ENCODE assay signal across 8 mouse cellular contexts in the genomic region with DNA sequence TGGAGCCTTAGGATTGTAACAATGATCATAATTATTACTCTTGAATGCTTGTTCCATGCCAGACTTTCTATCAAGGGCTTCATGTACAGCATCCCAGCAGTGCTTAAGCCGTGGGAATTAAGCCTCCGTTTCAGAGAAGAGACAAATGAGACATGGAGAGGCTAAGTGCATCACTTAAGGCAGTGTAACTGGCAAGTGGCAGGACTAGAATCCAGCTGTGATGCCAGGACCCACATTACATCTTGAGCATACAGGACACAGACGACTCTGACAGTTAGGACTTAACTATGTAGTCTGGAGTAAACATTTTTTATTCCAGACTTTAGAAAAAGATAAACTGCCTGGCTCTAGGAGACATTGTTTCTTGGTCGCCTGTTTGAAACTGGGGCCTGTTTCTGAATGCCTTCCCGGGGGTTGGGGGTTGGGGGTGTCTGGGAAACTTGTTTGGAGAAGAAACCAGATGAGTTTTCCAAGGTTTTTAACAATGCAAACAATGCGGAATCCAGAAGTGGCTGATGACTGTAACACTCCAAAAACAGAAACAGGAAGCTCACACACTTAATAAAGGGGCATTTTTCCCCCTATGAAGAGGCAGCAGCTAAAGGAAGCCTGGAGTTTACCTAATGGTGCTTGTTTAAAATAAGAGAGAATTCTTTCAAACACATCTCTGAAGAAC. TPM values are rescaled to one million over a fixed set of nuclear protein-coding genes. Genes with fewer than 3 reads are reported as not detected.
DNase-seq lines count a peak whose midpoint lies in the region; ATAC-seq and TF ChIP-seq lines count a peak whose summit lies in the region.

No protein-coding gene starts in this region.

- H3K9me3 ChIP-seq in kidney, postnatal 0 days (replicated peaks; ENCODE audit: low read length) = no peaks in the 10 kb centered on the region
- H3K9me3 ChIP-seq in embryonic facial prominence, embryonic 14.5 days (ENCODE audit: control insufficient read depth, low read length) = no peaks in the 10 kb centered on the region
- H3K9me3 ChIP-seq in heart, postnatal 0 days (replicated peaks; ENCODE audit: control insufficient read depth, low read length) = no peaks in the 10 kb centered on the region

- 52% methylated on average over 6 of the region's 6 CpGs for WGBS in kidney, postnatal 0 days
- WGBS in embryonic facial prominence, embryonic 14.5 days = 38% methylated on average over 6 of the region's 6 CpGs
- 18% methylated on average over 6 of the region's 6 CpGs for whole genome bisulfite sequencing in heart, postnatal 0 days

- TF ChIP-seq EP300 in heart, postnatal 0 days (IDR thresholded peaks at IDR 0.05; ENCODE audit: low read depth) = no peak

- H3K27me3 ChIP-seq in kidney, postnatal 0 days (ENCODE audit: insufficient read depth, low read length) = no peaks in the 10 kb centered on the region
- no peaks in the 10 kb centered on the region for H3K27me3 ChIP-seq in embryonic facial prominence, embryonic 14.5 days (replicated peaks; ENCODE audit: control insufficient read depth, insufficient read depth, low read length)
- no peaks in the 10 kb centered on the region for H3K27me3 ChIP-seq in heart, postnatal 0 days (ENCODE audit: control insufficient read depth, insufficient read depth, low read length)

- no peak for DNase-seq in kidney, postnatal 0 days (ENCODE audit: low spot score)
- DNase-seq in kidney, postnatal 36 days = no peak
- DNase-seq in embryonic facial prominence, embryonic 14.5 days (ENCODE audit: low spot score) = no peak
- no peak for DNase-seq in heart, postnatal 0 days (ENCODE audit: low spot score)
- peak; percentile 34 for DNase-seq in lung, postnatal 36 days
- DNase-seq in layer of hippocampus, adult 9-11 months = no peak
- no peak for DNase-seq in adrenal gland, postnatal 36 days

- H3K9ac ChIP-seq in kidney, postnatal 0 days (ENCODE audit: low read depth, low read length) = no peak overlapping the region
- H3K9ac ChIP-seq in embryonic facial prominence, embryonic 14.5 days (ENCODE audit: low read depth, low read length) = no peak overlapping the region
- no peak overlapping the region for H3K9ac ChIP-seq in heart, postnatal 0 days (replicated peaks; ENCODE audit: low read depth, low read length)

- ATAC-seq in kidney, postnatal 0 days (replicated peaks; ENCODE audit: low FRiP score, low read depth) = no peak
- no peak for ATAC-seq in embryonic facial prominence, embryonic 14.5 days (ENCODE audit: low read depth)
- ATAC-seq in heart, postnatal 0 days (ENCODE audit: insufficient read depth, low read depth) = no peak
- no peak for ATAC-seq in granulocyte monocyte progenitor cell, adult 5-6 weeks (replicated peaks; ENCODE audit: poor library complexity, severe bottlenecking)

- H3K4me1 ChIP-seq in kidney, postnatal 0 days (replicated peaks; ENCODE audit: insufficient read depth, low read length) = no peaks in the 10 kb centered on the region
- peaks cover 20% of the 10 kb centered on the region for H3K4me1 ChIP-seq in embryonic facial prominence, embryonic 14.5 days (ENCODE audit: control insufficient read depth, insufficient read depth, low read length)
- H3K4me1 ChIP-seq in heart, postnatal 0 days (ENCODE audit: control insufficient read depth, insufficient read depth) = peaks cover 19% of the 10 kb centered on the region

- H3K36me3 ChIP-seq in kidney, postnatal 0 days (ENCODE audit: insufficient read depth, low read length) = no peaks in the 10 kb centered on the region
- H3K36me3 ChIP-seq in embryonic facial prominence, embryonic 14.5 days (ENCODE audit: control insufficient read depth, insufficient read depth, low read length) = no peaks in the 10 kb centered on the region
- H3K36me3 ChIP-seq in heart, postnatal 0 days (replicated peaks; ENCODE audit: control insufficient read depth, insufficient read depth, low read length) = no peaks in the 10 kb centered on the region

- no peak for TF ChIP-seq CTCF in kidney, postnatal 0 days (IDR thresholded peaks at IDR 0.05; ENCODE audit: low read depth)
- TF ChIP-seq CTCF in heart, postnatal 0 days (IDR thresholded peaks at IDR 0.05; ENCODE audit: low read depth) = no peak

- H3K4me3 ChIP-seq in kidney, postnatal 0 days (replicated peaks; ENCODE audit: low read depth, low read length) = no peak overlapping the region
- H3K4me3 ChIP-seq in embryonic facial prominence, embryonic 14.5 days (ENCODE audit: low read depth, low read length) = no peak overlapping the region
- no peak overlapping the region for H3K4me3 ChIP-seq in heart, postnatal 0 days (ENCODE audit: low read depth, low read length)

- H3K4me2 ChIP-seq in kidney, postnatal 0 days (ENCODE audit: low read length) = no peak overlapping the region
- no peak overlapping the region for H3K4me2 ChIP-seq in embryonic facial prominence, embryonic 14.5 days (ENCODE audit: low read depth, low read length)
- H3K4me2 ChIP-seq in heart, postnatal 0 days (ENCODE audit: low read depth, low read length) = no peak overlapping the region

- H3K27ac ChIP-seq in kidney, postnatal 0 days = 0 out of 2 replicates have a peak overlapping the region, but pooled peaks have one; percentile 19
- peak overlapping the region; percentile 67 for H3K27ac ChIP-seq in embryonic facial prominence, embryonic 14.5 days (replicated peaks; ENCODE audit: low read depth, low read length)
- H3K27ac ChIP-seq in heart, postnatal 0 days (ENCODE audit: low read depth) = peak overlapping the region; percentile 52

RNA-seq across cellular contexts. Expression of gene Cd44, which starts 18.7 kb away (rescaled TPM):
- 4.0 and 4.4 TPM in 2 replicates for polyA plus RNA-seq in kidney, postnatal 0 days (2015; fragmentation: Nextera tagmentation; extraction: Ambion mirVana)
- polyA plus RNA-seq in embryonic facial prominence, embryonic 14.5 days (2014; fragmentation: Nextera tagmentation; extraction: Ambion mirVana) = 49.8 and 57.3 TPM in 2 replicates
- 12.5 and 25.8 TPM in 2 replicates for total RNA-seq in heart, postnatal 0 days (2014; rRNA removed; ENCODE audit: low replicate concordance)
- 7.4 and 9.3 TPM in 2 replicates for polyA plus RNA-seq in heart, postnatal 0 days (2015; fragmentation: Nextera tagmentation; extraction: Ambion mirVana)
- total RNA-seq in granulocyte monocyte progenitor cell, adult 5-6 weeks (2014; fragmentation: Nextera tagmentation) = 119 and 145 TPM in 2 replicates
- total RNA-seq in granulocyte monocyte progenitor cell, adult 5-6 weeks (2017) = 130 and 135 TPM in 2 replicates
- 10 to 100 TPM; 59.9 to 62.0 TPM for total RNA-seq in adrenal gland, postnatal 36 days (2021)
